Mouse (Mus musculus) liver, embryonic 14.5 days (tissue): ENCODE data around the gene Plppr1.

Source experiments
- CTCF ChIP-seq: IDR thresholded peaks from 2 replicates; pipeline ENCODE4 v1.5.1; 2016; ENCODE audit warnings: antibody characterized with exemption, low read depth, control low read depth
- EP300 ChIP-seq: IDR thresholded peaks from 2 replicates; pipeline ENCODE4 v1.6.1; 2016; ENCODE audit warnings: antibody characterized with exemption, low read depth

DNA sequence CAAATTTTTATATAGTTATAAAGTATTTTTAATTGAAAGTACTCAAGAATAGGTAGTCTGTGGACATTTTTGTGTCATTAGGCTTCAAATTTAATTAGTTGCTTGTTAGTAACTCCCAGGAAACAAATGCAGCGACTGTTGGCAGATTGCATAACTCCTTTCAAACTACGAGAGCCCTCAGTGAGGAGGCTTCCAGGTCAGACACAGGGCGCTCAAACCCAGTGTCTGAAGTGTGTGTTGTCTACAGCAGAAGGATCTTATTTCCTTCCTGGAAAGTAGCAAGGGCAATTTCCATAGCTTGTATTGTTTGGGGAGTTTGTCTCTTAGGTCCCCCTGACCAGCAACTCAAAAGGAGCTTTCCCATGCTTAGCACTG lies 173.9 kb downstream of the Plppr1 start:
- TF ChIP-seq CTCF = no peak
- TF ChIP-seq EP300 = no peak
